Mouse (Mus musculus) liver, adult 2 months (tissue): ENCODE data around the gene Olfr331.

Experiments used
- CTCF ChIP-seq: fragments of 200-500 bp; IDR thresholded peaks from 2 replicates; pipeline ENCODE4 v1.5.1; 2011; ENCODE audit warnings: low read depth, low read length, control low read depth
- POLR2A ChIP-seq: fragments of 200-500 bp; IDR thresholded peaks from 2 replicates; pipeline ENCODE4 v1.6.1; 2011; ENCODE audit warnings: low read length, control low read depth; ENCODE audit not compliant: insufficient read depth; ENCODE audit errors: extremely low read depth

- TF ChIP-seq POLR2A = no peak
- no peak for TF ChIP-seq CTCF
Observed at GRCm38 (mm10) chr11:58453592-58453991, 48.8 kb downstream of the Olfr331 start.
